Mouse (Mus musculus) intestine, embryonic 14.5 days (tissue): ENCODE measurements around the gene Rtkn. TPM values are rescaled to one million over a fixed set of nuclear protein-coding genes. Genes with fewer than 3 reads are reported as not detected.

Experiments used
- ATAC-seq: fragments of 200-750 bp; cut with Nextera tagmentation; replicated peaks from 2 replicates; pipeline ENCODE4 v1.8.0; 2017; ENCODE audit warnings: low read depth, moderate number of reproducible peaks, moderate TSS enrichment, moderate library complexity; ENCODE audit not compliant: low FRiP score, low TSS enrichment
- DNase-seq: peaks from one replicate; pipeline ENCODE4 v3.0.0-alpha.2; 2018; ENCODE audit warnings: low spot score
- H3K27ac ChIP-seq: fragments of 300-500 bp; sonication (generic); 2 replicates; pipeline ENCODE4 v1.5.1; 2014; ENCODE audit warnings: low read depth, mild to moderate bottlenecking, control low read depth
- H3K27me3 ChIP-seq: fragments of 300-500 bp; sonication (generic); replicated peaks from 2 replicates; pipeline ENCODE4 v1.6.1; 2014; ENCODE audit warnings: low read length, control low read depth; ENCODE audit not compliant: control insufficient read depth, insufficient read depth
- H3K36me3 ChIP-seq: fragments of 300-500 bp; sonication (generic); 2 replicates; pipeline ENCODE4 v1.6.1; 2014; ENCODE audit warnings: low read length, control low read depth; ENCODE audit not compliant: control insufficient read depth, insufficient read depth
- H3K4me1 ChIP-seq: fragments of 300-500 bp; sonication (generic); replicated peaks from 2 replicates; pipeline ENCODE4 v1.6.1; 2014; ENCODE audit warnings: low read length, control low read depth, mixed read lengths; ENCODE audit not compliant: control insufficient read depth, insufficient read depth
- H3K4me2 ChIP-seq: fragments of 300-500 bp; sonication (generic); 2 replicates; pipeline ENCODE4 v1.6.1; 2014; ENCODE audit warnings: low read length
- H3K4me3 ChIP-seq: fragments of 300-500 bp; sonication (generic); 2 replicates; pipeline ENCODE4 v1.5.1; 2014; ENCODE audit warnings: low read depth, low read length, control low read depth, mixed read lengths
- H3K9ac ChIP-seq: fragments of 300-500 bp; sonication (generic); 2 replicates; pipeline ENCODE4 v1.6.1; 2014; ENCODE audit warnings: mild to moderate bottlenecking, low read length
- H3K9me3 ChIP-seq: fragments of 300-500 bp; sonication (generic); 2 replicates; pipeline ENCODE4 v1.6.1; 2016; ENCODE audit warnings: low read length, control low read depth; ENCODE audit not compliant: control insufficient read depth
- WGBS: fragments of 180-500 bp; shearing (Covaris S2); extraction: QIAGEN DNeasy Blood & Tissue Kit; methylation state at CpG from one replicate; pipeline ENCODE4 v1.1.7; 2014; 5-methylcytosine and 5-hydroxymethylcytosine counted together
- polyA plus RNA-seq: library from polyadenylated mRNA; unstranded; fragments of >200 nt; fragmentation: Nextera tagmentation; extraction: Ambion mirVana; gene quantifications from 2 replicates; pipeline ENCODE4 v1.2.1, GENCODE M21; 2014

Gene Rtkn
- polyA plus RNA-seq, 1 experiment from 2014 or later, result 17.6 TPM

DNA sequence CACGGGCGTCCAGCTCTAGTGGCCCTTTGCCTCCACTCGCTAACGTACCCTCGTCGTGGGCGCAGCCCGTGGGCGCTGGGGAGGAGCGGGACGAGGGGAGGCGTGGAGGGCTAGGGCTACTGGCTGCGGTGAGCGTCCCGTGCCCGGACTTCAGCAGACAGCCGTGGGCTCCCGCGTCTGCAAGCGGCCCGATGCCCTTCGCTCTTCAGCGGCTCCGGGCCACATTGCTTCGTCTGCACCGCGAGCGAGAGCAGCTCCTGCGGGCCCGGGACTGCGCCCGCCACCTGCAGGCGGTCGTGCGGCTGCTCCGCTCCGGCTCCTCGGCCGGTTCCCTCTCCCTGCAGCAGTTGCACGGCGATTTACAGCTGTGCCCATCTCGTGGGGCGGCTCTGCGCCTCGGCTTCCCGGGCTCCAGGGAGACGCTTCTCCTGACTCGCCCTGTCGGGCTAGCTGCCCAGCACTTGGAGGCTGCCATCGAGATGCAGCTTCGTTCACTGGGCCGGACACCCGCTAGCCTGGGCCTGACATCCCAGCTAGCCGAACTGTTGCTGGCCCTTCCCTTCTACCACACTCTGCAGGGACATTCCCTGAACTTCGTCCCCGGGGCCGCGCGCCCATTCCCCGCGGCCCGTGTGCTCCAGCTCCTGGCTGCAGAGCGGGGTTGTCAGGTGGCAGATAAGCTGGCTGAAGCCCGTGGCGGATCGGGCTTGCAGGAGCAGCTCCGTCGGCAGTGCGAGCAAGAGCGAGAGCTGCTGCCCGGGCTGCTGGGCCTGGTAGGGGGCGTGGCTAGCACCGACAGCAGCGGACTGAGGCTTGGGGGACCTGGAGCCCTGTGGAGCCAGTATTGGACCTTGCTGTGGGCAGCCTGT lies 33.3 kb upstream of the Rtkn start:
- peak overlapping the region; percentile 100 for H3K4me2 ChIP-seq
- no peaks in the 10 kb centered on the region for H3K36me3 ChIP-seq
- DNase-seq, result peak; percentile 90
- no peaks in the 10 kb centered on the region for H3K27me3 ChIP-seq
- WGBS, result under 1% methylated on average over 69 of the region's 74 CpGs
- H3K4me3 ChIP-seq, result peak overlapping the region; percentile 79
- H3K4me1 ChIP-seq, result peaks cover 13% of the 10 kb centered on the region
- peak overlapping the region; percentile 77 for H3K27ac ChIP-seq
- H3K9me3 ChIP-seq, result no peaks in the 10 kb centered on the region
- H3K9ac ChIP-seq, result peak overlapping the region; percentile 78
- ATAC-seq, result peak; percentile 84

DNA sequence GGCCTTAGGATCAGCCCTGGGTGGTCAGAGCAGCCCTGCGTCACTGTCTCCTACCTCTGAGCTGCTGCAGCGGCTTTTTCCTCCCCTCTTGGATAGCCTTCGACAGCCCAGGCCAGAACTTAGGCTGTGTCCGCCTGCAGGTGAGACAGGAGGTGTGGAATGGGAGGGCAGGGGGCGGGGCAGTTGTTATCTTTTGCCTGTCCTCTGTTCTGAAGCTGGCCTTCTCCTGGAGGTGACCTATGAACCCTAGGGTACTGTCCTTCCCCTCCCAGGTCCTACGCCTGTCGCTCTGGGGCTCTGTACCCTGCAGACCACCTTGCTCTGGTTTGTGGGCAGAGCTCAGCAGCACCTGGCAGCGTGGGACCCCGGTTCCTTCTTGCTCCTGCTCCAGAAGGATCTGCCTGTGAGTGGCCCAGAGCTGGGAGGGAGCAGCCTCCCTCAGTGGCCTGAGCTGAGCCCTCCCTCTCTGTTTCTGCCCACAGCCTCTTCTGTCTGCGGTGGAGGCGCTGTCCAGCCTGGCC lies 32.1 kb upstream of the Rtkn start:
- 48% methylated on average over 11 of the region's 11 CpGs for WGBS
- no peaks in the 10 kb centered on the region for H3K36me3 ChIP-seq
- no peaks in the 10 kb centered on the region for H3K9me3 ChIP-seq
- H3K27me3 ChIP-seq, result no peaks in the 10 kb centered on the region
- DNase-seq (no peak), ATAC-seq (no peak)
- H3K9ac ChIP-seq, result no peak overlapping the region
- H3K27ac ChIP-seq, result no peak overlapping the region
- peaks cover 13% of the 10 kb centered on the region for H3K4me1 ChIP-seq
- H3K4me3 ChIP-seq, result no peak overlapping the region
- peak overlapping the region; percentile 100; the same call in 1 of the 2 replicates for H3K4me2 ChIP-seq

DNA sequence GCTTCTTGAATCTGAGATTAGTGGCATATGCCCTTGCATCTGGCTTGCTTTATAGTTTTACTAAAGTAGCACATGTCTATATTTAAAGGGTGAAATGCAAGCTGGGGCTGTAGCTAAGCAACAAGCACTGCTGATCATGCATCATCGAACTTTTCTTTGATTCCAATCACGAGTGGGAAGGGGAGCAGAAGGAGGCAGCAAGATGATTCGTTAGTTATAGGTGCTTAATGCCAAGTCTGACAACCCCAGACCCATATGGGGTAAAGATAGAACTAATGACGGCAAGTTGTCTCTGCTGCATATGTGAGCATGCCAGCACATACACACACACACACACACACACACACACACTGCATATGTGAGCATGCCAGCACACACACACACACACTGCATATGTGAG lies 31.1 kb upstream of the Rtkn start:
- 82% methylated on average over 4 of the region's 4 CpGs for WGBS
- H3K4me1 ChIP-seq, result peaks cover 13% of the 10 kb centered on the region
- DNase-seq (no peak), ATAC-seq (no peak)
- no peaks in the 10 kb centered on the region for H3K36me3 ChIP-seq
- no peaks in the 10 kb centered on the region for H3K27me3 ChIP-seq
- no peak overlapping the region for H3K27ac ChIP-seq
- no peak overlapping the region for H3K4me3 ChIP-seq
- no peaks in the 10 kb centered on the region for H3K9me3 ChIP-seq
- no peak overlapping the region for H3K4me2 ChIP-seq
- H3K9ac ChIP-seq, result no peak overlapping the region

DNA sequence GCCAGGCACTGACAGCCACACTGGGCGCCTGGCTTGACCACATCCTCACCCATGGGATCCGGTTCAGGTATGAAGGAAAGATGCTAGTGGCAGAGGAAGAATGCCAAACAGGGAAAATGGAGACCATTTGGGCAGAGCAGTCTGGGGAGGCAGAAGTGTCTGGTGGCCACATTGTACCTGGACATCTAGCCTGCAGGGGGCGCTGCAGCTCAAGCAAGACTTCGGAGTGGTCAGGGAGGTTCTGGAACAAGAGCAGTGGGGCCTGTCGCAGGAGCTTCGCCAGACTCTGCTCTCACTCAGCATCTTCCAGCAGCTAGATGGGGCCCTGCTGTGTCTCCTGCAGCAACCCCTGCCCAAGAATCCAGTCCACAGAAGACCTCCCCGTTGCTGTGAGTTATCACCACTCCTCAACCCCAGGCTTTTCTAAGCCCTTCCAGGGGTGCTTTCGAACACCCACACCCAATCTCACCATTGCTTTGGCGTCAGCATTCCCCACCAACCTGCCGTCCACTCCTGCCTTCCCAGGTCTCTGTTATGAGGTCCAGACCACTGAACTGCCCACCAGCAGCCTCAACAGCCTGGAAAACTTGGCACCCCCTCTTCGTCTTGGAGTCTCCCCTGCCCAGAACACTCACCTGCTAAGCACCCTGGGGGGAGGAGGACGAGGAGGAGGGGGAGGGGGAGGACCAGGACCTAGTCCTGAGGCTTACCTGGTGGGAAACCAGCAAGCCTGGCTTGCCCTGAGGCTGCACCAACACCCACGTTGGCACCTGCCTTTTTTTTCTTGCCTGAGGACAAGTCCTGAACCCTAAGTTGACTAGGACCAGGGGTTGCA lies 27.5 kb upstream of the Rtkn start:
- Histone ChIP-seq H3K9ac (no peak overlapping the region), H3K27me3 (no peaks in the 10 kb centered on the region), H3K9me3 (no peaks in the 10 kb centered on the region), H3K4me1 (peaks cover 9% of the 10 kb centered on the region), H3K27ac (0 out of 2 replicates have a peak overlapping the region, but pooled peaks have one; percentile 77), H3K4me2 (peak overlapping the region; percentile 85), H3K36me3 (peaks cover 15% of the 10 kb centered on the region), H3K4me3 (peak overlapping the region; percentile 99)
- ATAC-seq (0 out of 2 replicates have a peak, but pooled peaks have one; percentile 12), DNase-seq (peak; percentile 87)
- WGBS, result 38% methylated on average over 13 of the region's 13 CpGs

DNA sequence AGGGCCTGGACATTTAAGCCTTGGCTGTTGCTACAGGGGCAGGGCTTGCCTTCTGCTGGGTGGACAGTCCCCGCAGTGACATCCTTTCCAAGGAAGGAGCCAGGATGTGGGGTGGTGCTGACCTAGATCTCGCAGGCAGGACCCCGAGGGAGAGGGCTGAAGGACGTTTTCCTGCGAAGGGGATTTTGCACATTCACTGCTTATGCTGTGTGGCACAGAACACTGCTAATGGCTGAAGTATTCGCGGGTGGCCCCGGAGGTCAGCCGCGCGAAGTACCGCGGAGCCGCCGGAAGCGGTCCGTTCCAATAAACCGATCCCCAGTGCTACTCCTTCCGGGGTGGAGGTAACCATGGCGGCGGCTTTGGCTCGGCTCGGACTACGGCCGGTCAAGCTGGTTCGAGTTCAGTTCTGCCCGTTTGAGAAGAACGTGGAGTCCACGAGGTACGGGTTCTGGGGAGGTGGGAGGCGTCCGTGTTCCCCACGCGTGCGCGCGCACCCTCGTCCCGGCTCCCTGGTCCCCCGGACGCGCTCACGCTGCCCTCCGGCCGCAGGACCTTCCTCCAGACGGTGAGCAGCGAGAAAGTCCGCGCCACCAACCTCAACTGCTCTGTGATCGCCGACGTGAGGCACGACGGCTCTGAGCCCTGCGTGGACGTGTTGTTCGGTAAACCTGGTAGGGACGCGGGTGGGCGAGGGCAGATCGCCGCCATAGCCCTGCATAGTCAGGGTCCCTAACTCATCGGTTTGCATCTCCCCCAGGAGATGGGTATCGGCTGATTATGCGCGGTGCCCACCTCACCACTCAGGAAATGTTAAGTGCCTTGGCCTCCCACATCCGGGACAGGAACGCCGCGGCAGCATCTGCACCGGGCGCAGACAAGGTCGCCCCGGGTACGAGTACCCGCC lies 26.2 kb upstream of the Rtkn start, which contains the start of gene Mrpl53:
Gene Mrpl53, plus strand, starts transcription at position 279 of the 907 bp plus-strand sequence.
- peaks cover 6% of the 10 kb centered on the region for H3K4me1 ChIP-seq
- peak within 1 kb of the TSS; percentile 77 for H3K27ac ChIP-seq
- DNase-seq, result peak; percentile 90
- H3K36me3 ChIP-seq, result peaks cover 15% of the 10 kb centered on the region
- no peaks in the 10 kb centered on the region for H3K27me3 ChIP-seq
- H3K4me3 ChIP-seq, result peak within 1 kb of the TSS; percentile 99
- H3K9me3 ChIP-seq, result no peaks in the 10 kb centered on the region
- peak within 1 kb of the TSS; percentile 85 for H3K4me2 ChIP-seq
- peak within 1 kb of the TSS; percentile 84 for H3K9ac ChIP-seq
- WGBS, result under 1% methylated on average over 75 of the region's 76 CpGs
- ATAC-seq, result peak; percentile 88

DNA sequence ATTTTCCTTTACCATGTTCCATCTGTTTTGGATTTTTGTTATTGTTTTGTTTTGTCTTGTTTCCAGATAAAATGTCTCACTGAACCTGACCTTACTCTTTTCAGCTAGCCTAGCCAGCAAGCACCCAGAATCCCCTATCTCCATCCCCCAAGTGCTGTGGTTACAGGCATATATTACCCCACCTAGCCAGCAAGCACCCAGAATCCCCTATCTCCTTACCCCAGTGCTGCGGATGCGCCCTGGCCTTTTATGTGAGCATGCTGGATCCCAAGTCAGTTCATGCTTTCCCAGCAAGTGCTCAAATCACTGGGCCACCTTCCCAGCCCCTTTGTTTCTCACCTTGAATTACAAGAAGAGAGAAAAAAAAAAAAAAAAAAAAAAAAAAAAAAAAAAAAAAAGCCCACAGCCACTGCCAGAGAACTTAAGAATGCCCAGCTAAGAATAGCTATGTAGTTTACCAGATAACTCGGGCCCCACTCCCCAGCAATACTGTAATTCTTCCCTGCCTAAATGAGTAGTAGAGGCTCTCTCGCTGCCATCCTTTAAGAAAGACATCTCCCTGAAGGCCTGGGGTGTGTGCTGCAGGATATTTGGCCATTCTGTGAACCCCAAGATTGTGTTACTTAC lies 23.6 kb upstream of the Rtkn start:
- DNase-seq (no peak), ATAC-seq (no peak)
- Histone ChIP-seq H3K9ac (no peak overlapping the region), H3K27ac (no peak overlapping the region), H3K36me3 (peaks cover 16% of the 10 kb centered on the region), H3K4me2 (no peak overlapping the region), H3K4me3 (no peak overlapping the region), H3K9me3 (no peaks in the 10 kb centered on the region), H3K27me3 (no peaks in the 10 kb centered on the region), H3K4me1 (peaks cover 19% of the 10 kb centered on the region)
- WGBS, result 87% methylated on average over 4 of the region's 4 CpGs

DNA sequence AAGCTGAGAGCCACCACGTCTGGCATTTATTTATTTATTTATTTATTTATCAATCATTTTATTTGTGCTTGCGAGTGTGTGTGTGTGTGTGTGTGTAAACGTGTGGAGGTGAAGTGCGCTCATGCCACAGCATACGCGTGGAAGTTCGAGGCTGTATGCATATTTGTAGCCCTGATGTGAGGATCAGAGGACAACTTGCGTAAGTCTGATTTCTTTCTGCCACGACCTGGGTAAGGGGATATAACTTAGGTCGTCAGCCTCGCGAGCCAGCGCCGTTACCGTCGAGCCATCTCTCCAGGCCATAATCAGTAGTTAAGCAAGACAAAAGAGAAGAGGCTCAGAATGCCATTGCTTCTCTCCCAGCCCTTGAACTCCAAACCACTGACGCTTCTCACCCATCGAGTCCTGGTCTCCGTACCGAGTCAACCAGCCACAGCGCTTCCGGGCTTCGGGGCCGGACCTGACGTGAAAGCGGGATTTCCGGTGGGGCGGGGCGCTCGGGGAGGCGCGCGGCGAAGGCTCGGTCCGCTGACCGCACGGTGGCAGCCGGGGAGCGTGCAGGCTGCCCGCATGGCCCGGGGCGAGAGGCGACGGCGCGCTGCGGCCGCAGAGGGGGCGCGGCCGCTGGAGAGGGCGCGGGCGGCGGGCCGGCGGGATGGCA lies 20.1 kb upstream of the Rtkn start, which contains the start of gene Mogs:
Gene Mogs, plus strand, starts transcription at position 486 of the 661 bp plus-strand sequence.
- Histone ChIP-seq H3K27ac (peak within 1 kb of the TSS; percentile 76), H3K9me3 (no peaks in the 10 kb centered on the region), H3K4me2 (peak within 1 kb of the TSS; percentile 95), H3K27me3 (no peaks in the 10 kb centered on the region), H3K4me1 (peaks cover 21% of the 10 kb centered on the region), H3K4me3 (peak within 1 kb of the TSS; percentile 79), H3K9ac (peak within 1 kb of the TSS; percentile 80), H3K36me3 (peaks cover 46% of the 10 kb centered on the region)
- DNase-seq (peak; percentile 92), ATAC-seq (peak; percentile 88)
- WGBS, result under 1% methylated on average over 55 of the region's 58 CpGs
